Mouse (Mus musculus) ES-Bruce4 (cell line): ENCODE measurements around the gene Gse1.

ENCODE experiments used
- CTCF ChIP-seq: IDR thresholded peaks from one replicate; pipeline ENCODE4 v1.8.1; 2011; ENCODE audit warnings: low read depth, low read length
- EP300 ChIP-seq: IDR thresholded peaks from 2 replicates; pipeline ENCODE4 v1.6.1; 2011; ENCODE audit warnings: low read depth, low read length; ENCODE audit not compliant: insufficient read depth
- POLR2A ChIP-seq: IDR thresholded peaks from one replicate; pipeline ENCODE4 v1.8.1; 2011; ENCODE audit warnings: low read length; ENCODE audit not compliant: insufficient read depth

- TF ChIP-seq CTCF (no peak), POLR2A (no peak), EP300 (no peak)
These were observed 38.8 kb upstream of the Gse1 start for GRCm38 (mm10) chr8:120189440-120189839.
